Mouse (Mus musculus): ENCODE results near the gene Mcf2l.

Gene Mcf2l

DNA sequence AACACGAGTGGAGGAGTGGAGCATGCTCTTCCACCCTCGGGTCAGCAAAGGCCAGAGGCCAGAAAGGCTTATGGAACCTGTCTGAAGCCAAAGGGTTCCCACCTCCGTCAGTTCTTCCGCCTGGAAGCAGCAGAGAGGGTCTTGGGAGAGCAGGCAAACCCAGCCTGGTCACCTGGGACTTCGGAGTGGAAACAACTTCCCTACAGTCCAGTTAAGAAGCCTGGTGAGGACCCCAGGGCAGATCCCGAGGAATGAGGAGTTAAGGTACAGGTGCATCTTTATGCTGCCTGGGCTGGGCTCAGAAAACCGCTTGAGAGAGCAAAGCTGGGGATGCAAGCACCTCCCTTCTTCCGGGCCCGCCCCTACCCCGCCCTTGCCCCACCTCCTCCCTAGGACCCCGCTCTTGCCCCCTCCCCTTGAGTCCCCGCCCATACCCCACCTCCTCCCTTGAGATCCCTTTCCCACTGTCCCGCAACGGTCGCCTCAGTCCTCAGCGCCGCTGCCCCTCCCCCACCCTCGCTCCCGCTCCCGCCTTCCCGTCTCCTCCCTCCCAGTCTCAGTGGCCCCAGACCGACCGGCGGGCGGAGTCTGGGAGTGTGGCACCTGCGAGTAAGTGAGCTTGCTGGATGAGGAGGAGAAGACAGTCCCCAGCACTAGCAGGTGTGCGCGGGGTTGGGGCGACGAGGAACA lies at the start of gene Mcf2l:
Gene Mcf2l, plus strand, starts transcription at position 450 of the 690 bp plus-strand sequence.
- no peak for DNase-seq (ENCODE audit: low spot score)

DNA sequence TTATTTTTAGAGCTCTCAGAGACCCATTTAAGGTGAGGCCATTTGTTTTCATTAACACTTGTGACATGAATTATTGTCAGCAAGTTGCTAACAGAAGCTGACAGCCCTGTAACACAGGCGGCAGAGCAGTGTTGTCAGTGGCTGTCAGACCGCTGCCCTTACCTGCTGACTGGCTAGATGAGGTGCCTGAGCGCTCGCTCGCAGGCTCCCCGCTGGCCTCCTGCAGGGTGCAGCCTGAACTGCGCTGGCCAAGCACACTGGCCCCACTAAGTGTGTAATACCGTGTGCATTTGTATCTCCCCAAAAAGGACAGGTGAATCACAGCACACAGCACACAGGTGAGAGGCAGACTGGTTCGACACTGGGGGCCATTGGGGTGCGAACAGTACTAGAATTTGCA lies 49.0 kb upstream of the Mcf2l start:
- no peak for DNase-seq (ENCODE audit: low spot score)

GRCm38 (mm10) chr8:12825236-12825635 lies 48.4 kb upstream of the Mcf2l start:
- no peak for DNase-seq (ENCODE audit: low spot score)

GRCm38 (mm10) chr8:12825686-12826237 lies 47.8 kb upstream of the Mcf2l start:
- DNase-seq (ENCODE audit: low spot score) = no peak

DNA sequence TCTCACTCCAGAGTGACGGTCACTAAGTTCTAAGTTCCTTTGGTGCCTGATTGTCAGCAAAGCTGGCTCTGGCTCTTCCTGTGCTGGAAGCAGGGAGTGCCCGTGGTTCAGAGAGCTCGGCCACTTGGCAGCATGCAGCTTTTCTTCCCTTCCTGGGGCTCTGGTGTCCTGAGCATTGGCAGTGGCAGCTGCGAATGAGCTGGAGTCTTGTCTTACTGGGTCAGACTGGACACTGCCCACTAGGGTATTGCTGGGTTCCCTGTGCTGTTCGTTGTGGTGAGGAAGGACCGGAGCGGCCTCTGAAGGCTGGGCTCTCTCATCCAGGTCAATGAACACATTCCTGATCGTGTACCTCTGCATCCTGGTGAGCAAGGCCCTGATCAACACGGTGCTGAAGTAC lies 46.5 kb upstream of the Mcf2l start:
- DNase-seq (ENCODE audit: low spot score) = no peak

DNA sequence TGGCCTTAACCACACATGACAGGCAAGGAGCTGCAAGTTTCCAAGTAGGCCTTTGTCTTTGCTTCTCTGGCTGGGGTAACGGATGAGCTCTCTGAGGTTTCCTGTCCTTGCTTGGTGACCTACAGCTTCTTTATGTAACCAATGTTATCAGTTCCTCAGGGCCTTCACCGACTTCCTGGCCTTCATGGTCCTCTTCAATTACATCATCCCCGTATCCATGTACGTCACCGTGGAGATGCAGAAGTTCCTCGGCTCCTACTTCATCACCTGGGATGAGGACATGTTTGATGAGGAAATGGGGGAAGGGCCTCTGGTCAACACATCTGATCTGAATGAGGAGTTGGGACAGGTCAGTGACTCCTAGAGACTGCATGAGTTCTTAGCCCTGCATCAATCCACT lies 45.3 kb upstream of the Mcf2l start:
- no peak for DNase-seq (ENCODE audit: low spot score)

- DNase-seq (ENCODE audit: low spot score) = no peak
Observed at GRCm38 (mm10) chr8:12829381-12829780, 44.2 kb upstream of the Mcf2l start.

DNA sequence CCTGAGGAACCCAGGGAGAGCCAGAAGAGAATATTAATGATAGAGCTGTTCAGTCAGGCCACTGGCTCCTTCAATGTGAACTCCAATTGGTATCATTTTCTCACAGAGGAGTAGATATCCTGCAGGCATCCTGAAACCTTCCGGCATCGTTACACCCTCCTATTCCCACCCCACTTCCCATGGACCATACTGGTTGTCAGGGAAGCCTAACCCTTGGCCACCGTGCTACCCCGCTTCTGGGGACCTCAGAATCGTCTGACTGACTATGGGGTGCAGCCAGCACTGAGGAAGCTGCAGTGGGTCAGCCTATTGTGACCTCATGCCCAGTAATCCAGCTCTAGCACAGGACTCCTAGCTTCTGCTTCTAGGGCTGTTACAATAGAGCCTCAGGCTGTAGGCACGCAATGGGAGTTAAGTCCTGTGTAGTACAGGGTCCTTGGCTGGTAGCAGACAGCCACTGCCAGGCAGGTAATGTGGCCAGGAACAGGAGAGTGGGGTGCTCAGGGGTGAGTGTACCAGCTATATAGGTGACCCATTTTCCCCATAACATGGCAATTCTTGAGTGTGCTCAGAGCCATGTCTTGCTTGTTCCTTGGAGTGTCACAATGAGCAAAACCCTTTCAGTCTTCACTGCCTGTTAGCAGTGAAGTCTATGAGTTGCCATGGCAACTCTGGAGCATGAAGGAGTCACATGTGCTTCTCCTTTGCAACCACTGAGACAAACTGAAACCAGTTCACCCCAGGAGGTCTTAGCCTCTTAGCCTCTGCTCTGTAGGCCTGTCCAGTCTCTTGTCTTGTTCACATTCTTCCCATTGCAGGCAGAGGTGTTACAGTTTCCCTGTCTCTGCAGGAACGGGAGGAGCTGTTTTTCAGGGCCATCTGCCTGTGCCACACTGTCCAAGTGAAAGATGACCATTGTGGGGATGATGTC lies 41.7 kb upstream of the Mcf2l start:
- DNase-seq (ENCODE audit: low spot score) = no peak

DNA sequence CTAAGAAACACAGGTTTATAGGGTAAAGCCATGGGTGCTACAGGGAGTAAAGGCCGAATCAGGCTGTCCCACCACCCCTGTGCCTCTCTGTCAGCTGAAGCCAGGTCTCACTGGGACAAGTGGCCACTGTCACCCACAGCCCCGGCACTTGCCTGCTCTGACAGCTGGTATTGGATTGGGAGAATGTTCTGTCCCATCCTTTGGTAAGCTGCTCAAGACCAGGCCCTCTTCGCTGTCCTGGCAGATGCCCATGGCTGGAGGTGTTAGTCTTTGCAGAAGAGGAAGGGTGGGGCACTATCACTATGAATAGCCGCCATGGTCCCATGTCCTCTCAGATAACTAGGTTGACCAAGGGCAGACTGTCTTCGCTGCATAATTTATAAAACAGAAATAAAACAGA lies 40.0 kb upstream of the Mcf2l start:
- DNase-seq (ENCODE audit: low spot score) = no peak

- DNase-seq (ENCODE audit: low spot score) = no peak
Observed at GRCm38 (mm10) chr8:12840834-12841233, 32.8 kb upstream of the Mcf2l start.

DNA sequence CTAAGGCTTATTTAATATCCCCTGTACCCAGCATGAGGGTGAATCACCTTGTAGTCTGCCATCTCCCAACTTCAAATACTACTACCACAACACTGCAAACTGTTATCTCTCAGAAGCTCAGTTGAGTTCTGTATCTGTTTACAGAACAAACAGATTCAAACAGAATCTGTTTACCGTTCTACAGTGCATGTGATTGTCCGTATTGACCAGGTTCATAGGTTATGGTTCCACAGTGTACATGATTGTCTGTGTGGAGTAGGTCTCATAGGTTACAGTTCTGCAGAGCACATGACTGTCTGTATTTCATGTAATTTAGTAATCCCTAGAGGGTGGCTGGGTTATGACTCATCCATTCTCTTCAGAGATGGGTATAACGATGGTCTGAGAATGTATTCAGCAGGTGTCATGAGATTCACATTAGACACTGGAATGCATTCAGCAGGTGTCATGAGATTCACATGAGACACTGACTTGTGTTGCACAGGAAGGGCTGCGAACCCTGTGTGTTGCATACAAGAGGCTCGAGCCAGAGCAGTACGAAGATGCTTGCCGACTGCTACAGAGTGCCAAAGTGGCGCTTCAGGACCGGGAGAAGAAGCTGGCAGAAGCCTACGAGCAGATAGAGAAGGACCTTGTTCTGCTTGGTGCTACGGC lies 31.1 kb upstream of the Mcf2l start:
- no peak for DNase-seq (ENCODE audit: low spot score)

DNA sequence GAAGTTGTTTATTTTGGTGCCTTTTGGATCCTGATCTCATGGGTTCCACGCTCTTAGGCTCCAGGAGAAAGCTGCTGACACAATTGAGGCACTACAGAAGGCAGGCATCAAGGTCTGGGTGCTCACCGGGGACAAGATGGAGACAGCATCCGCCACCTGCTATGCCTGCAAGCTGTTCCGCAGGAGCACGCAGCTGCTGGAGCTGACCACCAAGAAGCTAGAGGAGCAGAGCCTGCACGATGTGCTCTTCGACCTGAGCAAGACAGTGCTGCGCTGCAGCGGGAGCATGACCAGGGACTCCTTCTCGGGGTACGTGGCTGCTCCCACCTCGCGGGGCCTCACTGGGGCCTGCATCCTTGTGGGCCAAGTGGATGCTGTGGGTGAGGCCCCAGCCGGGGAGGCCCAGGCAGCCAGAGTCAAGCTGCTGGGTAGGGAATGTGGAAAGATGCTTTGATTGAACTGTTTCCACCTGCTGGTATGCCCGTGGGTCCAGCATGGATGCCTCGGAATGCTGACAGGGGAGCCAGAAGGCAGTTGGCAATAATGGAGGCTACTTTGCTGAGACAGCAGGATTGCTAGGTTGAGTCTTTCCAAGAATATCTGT lies 29.2 kb upstream of the Mcf2l start:
- DNase-seq (ENCODE audit: low spot score) = no peak

GRCm38 (mm10) chr8:12846447-12846846 lies 27.2 kb upstream of the Mcf2l start:
- DNase-seq (ENCODE audit: low spot score) = no peak

DNA sequence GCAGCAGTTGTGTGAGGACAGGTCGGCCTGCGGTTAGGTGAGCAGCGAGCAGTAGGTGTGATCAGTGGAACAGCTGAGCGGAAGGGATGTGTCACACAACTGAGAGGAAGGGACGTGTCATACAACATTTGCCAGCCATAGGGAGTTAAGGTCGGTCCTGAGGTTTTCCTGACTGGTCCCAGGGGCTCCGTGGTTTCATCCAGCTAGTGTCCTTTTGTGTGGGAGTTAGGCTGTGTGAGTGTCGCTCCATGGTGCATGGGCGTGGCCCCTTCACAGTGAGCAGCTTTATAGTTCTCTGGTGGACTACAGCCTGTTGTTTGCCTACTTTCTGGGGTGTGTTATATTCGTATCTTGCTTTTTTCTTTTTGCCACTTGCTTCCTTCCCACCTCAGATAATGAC lies 22.4 kb upstream of the Mcf2l start:
- DNase-seq (ENCODE audit: low spot score) = no peak

GRCm38 (mm10) chr8:12856038-12856437 lies 17.6 kb upstream of the Mcf2l start:
- no peak for DNase-seq (ENCODE audit: low spot score)

DNA sequence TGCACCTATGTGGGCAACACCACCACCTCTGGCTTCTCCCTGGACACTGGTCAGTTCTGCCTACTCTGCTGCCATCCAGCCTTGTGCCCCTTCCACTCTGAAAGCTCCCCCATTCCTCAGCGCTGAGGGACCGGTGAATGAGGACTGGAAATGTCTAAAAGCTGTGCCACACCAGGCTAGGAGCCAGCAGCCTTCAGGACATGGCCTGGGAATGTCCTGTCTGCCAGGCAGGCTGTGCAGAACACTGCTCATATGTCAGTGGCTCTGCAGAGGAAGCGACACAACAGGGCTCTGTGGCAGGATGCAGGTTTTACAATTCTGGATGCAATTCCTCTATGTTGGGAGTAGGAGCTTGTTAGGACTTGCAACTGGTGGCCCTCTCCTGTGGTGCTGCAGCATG lies 10.5 kb upstream of the Mcf2l start:
- no peak for DNase-seq (ENCODE audit: low spot score)

DNA sequence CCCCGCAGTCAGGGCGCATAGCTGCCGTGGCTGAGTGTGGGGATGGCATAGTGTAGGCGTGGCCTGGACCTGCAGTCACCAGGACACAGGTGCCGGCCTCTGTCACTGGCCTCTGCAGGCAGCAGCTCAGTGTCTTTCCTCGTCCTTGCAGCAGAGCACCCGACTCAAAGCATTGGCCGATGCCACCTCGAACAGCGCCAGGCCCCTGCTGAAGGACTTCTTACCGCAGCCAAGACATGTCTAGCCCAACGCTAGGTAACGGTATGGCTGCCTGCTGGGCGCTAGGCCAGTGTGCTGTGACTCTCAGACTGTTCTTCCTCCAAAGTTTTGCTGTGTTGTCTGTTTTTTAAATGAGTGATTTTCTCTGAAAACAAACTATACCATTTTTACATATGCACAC lies 10.0 kb upstream of the Mcf2l start:
- DNase-seq (ENCODE audit: low spot score) = no peak

GRCm38 (mm10) chr8:12865790-12866189 lies 7.8 kb upstream of the Mcf2l start:
- no peak for DNase-seq (ENCODE audit: low spot score)

DNA sequence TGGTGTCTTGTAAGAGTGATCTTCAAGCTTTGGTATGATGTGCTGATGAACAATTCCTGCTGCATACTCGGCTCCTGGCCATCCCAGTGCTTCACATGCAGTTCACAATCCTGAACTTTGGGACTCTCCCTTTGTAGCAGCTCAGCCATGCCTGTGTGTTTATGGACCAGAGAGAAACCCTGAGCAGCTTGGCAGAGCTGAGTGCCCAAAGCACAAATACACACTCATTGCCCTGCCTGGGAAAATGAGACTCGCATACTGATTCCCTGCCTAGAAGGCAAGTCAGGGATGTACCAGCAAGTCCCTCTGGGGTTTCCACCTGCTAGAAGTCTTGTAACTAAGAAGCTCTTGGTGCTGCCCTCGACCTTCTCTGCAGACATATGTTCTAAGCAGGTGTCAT lies 3.9 kb upstream of the Mcf2l start:
- DNase-seq (ENCODE audit: low spot score) = no peak

GRCm38 (mm10) chr8:12870656-12871055 lies 3.0 kb upstream of the Mcf2l start:
- no peak for DNase-seq (ENCODE audit: low spot score)

DNA sequence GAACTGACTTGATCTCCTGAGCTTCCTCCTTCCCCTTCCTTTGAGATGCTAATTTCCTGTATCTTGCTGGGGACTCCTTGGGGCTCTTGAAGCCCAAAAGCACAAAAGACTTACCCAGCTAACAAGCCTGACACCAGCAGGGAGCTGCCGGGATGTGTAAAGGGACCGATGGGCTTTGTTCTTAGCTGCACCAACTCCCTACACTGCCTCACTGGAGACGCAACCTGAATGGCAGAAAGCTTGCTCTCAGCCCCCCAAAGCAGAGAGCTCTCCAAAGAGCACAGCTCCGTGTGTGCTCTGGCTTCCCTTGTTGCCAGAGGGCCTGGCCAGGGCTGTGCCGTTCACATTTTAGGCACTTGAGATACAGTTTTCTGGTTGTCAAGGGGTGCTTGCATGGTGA lies 2.1 kb upstream of the Mcf2l start:
- no peak for DNase-seq (ENCODE audit: low spot score)

DNA sequence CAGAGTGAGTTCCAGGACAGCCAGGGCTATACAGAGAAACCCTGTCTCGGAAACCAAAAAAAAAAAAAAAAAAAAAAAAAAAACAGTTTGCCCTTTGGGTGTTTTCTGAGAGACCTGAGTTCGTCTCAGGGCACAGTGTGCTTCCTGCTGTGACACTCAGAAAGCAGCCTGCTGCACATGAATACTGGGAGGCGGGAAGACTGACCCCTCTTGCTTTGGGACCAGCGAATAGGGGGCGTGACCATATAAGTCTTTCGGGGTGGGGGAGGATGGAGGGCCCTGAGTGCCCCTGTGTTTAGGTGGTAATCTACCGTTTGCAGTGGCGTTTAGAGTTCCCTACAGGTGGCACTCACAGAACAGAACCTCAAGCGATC lies 636 bp upstream of the Mcf2l start:
- DNase-seq (ENCODE audit: low spot score) = no peak
